Mouse (Mus musculus) heart, postnatal 0 days (tissue): Measurements from ENCODE around the gene Cstb.

Experiments used
- CTCF ChIP-seq: IDR thresholded peaks from 2 replicates; pipeline ENCODE4 v1.5.1; 2016; ENCODE audit warnings: antibody characterized with exemption, control low read depth, low read depth
- EP300 ChIP-seq: IDR thresholded peaks from 2 replicates; pipeline ENCODE4 v1.6.1; 2016; ENCODE audit warnings: antibody characterized with exemption, low read depth

DNA sequence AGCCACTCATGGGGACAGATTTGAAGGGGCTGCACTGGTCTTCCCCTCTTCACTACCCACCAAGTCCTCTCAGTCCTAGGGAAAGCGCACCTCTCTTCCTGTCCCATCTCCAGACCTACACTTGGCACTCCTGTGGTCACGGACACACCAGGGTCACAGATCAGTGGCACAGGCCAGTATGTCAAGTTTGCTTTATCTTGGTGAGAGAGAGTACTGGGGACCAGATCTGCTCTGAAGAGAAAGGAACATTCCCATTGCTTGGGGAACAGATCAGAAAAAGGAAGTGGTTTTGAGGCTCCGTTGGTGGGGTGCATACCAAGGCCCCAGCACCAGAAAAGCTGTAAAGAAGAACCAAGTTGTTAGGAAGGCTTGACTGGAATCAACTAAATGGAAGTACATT, 40.0 kb downstream of the Cstb start:
- TF ChIP-seq EP300 (no peak), CTCF (no peak)
